Mouse (Mus musculus) heart, adult 8-10 months (tissue): ENCODE data around the gene Catsper1. TPM values are rescaled to one million over a fixed set of nuclear protein-coding genes. Genes with fewer than 3 reads are reported as not detected.
"Not testable (repeated sequence)": the region's sequence is repeated elsewhere in the genome, so short reads cannot be mapped to it uniquely, and the experiment has no call there.

Experiments used
- DNase-seq: peaks from one replicate; pipeline ENCODE4 v3.0.0; 2022; ENCODE audit warnings: low spot score
- total RNA-seq, 4 experiments: library from RNA; stranded (reverse); gene quantifications; 2 replicates each; pipeline ENCODE4 v1.2.4; 2022

The Catsper1 gene
- not detected for total RNA-seq

DNA sequence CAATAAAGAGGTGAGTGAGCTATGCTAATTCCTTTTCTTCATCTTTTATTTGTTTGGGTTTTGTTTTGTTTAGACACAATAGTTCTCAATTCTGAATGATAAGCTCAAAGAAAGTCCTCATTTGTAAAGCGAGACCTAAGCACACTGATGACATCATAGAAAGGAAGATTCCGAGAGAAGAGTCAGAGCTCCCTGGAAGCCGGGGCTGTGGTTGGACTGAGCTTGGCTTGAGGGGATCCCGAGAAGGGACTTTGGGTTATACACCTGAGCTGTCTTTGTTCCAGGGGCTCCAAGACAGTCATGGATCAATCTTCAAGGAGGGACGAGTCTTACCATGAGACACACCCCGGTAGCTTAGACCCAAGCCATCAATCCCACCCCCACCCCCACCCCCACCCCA is at the start of gene Catsper1:
Gene Catsper1, plus strand, starts transcription at position 301 of the 400 bp plus-strand sequence.
- DNase-seq = no peak

- DNase-seq = peak; percentile 99
These were observed 40.4 kb upstream of the Catsper1 start, which contains the start of gene Sf3b2 for GRCm38 (mm10) chr19:5294972-5295735. Sf3b2 (minus strand) TSS chr19:5295455.

DNA sequence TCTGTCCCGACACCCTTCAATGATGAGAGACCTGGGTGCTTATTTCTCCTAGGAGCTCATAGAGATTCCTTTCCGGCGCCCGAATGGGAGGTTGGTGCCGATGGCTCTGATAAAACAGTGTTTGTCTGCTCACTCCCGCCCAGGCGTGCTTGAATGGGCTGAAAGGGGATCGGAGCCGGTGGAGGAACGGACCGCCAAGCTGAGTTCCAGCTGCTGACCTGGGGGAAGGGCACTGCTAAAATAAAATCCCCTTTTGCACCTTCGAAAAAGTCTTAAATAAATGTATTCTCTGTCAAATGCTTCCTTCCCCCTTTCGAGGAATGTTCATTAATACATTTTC is 39.8 kb upstream of the Catsper1 start:
- DNase-seq = no peak

GRCm38 (mm10) chr19:5296630-5297029 is 38.9 kb upstream of the Catsper1 start:
- DNase-seq = no peak

GRCm38 (mm10) chr19:5297903-5298800 is 37.4 kb upstream of the Catsper1 start, which contains the start of gene Gal3st3:
Gal3st3 (plus strand) TSS chr19:5298331.
- no peak for DNase-seq

GRCm38 (mm10) chr19:5300588-5300987 is 35.0 kb upstream of the Catsper1 start:
- DNase-seq = no peak

- peak; percentile 48 for DNase-seq
These were observed 33.1 kb upstream of the Catsper1 start for GRCm38 (mm10) chr19:5302455-5302854.

DNA sequence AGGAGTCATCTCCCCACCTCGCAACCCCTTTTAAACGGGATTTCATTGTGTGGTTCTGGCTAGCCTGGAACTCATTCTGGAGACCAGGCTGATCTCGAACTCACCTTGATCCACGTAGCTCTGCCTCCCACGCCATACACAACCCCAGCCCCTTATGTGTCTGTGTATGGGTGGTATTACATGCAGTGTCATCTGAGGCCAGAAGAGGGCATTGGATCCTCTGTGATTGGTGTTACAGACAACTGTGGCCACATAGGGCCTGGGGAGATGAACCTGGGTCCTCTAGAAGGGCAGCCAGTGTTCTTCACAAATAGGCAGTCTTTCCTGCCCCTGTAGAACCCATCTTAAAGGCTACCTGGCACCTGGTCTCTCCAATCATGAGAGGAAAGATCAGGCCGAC is 29.3 kb upstream of the Catsper1 start:
- DNase-seq = no peak

DNA sequence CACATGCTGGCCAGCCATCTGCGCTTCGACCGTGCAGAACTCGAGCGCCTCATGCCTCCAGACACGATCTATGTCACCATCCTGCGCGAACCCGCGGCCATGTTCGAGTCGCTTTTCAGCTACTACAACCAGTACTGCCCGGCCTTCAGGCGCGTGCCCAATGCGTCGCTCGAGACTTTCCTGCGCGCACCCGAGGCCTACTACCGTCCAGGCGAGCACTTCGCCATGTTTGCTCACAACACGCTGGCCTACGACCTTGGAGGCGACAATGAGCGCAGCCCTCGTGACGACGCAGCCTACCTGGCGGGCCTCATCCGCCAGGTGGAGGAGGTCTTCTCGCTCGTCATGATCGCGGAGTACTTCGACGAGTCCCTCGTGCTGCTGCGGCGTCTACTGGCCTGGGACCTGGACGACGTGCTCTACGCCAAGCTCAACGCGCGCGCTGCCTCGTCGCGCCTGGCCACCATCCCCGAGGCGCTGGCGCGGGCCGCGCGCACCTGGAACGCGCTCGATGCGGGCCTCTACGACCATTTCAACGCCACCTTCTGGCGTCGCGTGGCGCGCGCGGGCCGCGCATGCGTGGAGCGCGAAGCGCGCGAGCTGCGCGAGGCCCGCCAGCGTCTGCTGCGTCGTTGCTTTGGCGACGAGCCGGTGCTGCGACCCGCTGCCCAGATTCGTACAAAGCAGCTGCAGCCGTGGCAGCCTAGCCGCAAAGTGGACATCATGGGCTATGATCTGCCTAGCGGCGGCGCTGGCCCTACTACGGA is 28.4 kb upstream of the Catsper1 start:
- no peak for DNase-seq

- no peak for DNase-seq
These were observed 26.5 kb upstream of the Catsper1 start for GRCm38 (mm10) chr19:5309025-5309424.

- no peak for DNase-seq
These were observed 22.4 kb upstream of the Catsper1 start for GRCm38 (mm10) chr19:5313189-5313588.

DNA sequence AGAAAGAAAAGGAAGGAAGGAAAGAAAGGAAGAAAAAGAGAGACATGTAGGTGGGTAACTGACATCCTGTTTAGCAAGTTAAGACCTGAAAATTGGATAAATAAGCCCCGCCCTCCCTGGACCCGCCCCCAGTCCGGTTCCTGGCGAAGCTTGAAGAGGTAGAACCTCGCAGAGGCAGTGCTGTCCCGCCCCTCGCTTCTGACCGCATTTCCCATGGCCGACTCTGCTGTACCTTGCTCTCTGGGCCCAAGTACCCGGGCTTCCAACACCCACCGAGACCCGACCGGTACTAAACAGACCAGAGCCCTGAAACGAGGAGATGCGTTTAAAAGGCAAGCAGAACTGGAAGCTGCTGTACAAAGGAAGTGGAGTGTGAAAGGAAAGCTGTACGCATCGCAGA is 11.7 kb upstream of the Catsper1 start:
- DNase-seq = no peak

GRCm38 (mm10) chr19:5327970-5328369 is 7.6 kb upstream of the Catsper1 start:
- DNase-seq = no peak

- no peak for DNase-seq
These were observed 800 bp upstream of the Catsper1 start for GRCm38 (mm10) chr19:5334741-5335140.

DNA sequence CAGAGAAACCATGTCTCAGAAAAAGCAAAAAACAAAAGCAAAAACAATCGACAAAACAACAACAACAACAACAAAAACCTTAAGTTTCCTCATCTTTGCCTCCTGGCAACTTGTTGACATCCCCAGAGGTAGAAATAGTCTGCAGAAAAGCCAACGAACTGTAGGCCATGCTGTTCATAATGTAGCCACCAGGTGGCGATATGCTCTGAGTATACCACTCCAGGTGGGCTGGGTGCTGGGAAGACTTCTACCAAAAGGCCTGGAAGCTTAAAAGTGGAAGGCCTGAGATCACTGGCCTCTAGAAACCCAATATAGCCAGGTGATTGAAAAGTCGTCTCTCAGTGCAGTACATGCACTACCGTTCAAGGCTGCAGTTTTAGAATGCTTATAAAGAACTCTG is 2.4 kb downstream of the Catsper1 start:
- peak; percentile 77 for DNase-seq

GRCm38 (mm10) chr19:5341360-5341759 is 5.8 kb downstream of the Catsper1 start:
- peak; percentile 69 for DNase-seq

GRCm38 (mm10) chr19:5345297-5346131 is 10.0 kb downstream of the Catsper1 start:
- DNase-seq = peak; percentile 84

DNA sequence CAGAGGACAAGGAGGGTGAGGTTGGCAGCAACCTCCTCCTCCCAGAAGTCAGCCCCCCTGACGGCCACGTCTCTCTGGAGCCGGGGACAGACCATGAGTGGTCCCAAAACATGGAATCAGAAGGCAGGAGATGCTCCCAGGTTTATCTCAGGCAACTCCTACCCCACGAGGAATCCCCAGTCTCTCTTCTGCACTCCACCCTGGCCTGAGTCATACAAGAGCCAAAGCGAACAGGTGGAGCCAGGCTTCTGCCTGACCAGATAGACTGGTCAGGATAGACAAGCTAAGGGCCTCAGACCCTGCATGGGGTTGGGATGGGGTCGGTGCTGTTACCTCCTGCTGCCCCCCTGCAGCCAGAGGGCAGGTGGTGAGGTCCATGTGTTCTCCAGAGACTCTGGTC is 12.5 kb downstream of the Catsper1 start:
- no peak for DNase-seq

- DNase-seq = peak; percentile 45
These were observed 13.3 kb downstream of the Catsper1 start for GRCm38 (mm10) chr19:5348526-5349501.

DNA sequence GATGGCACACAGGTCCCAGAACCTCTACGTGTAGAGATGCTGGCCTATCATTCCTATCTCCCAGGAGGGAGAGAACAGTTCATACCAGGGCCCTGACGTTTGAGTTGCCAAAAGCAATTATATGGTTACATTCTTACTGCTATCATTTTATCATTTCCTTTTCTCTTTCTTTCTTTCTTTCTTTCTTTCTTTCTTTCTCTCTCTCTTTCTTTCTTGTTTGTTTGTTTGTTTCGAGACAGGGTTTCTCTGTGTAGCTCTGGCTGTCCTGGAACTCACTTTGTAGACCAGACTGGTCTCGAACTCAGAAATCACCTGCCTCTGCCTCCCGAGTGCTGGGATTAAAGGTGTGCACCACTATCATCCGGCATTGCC is 13.9 kb downstream of the Catsper1 start, which contains the start of gene Cst6:
Gene Cst6, minus strand, starts transcription at position 73 of the 372 bp plus-strand sequence.
- not testable (repeated sequence) for DNase-seq
